Mouse (Mus musculus): ENCODE data around the gene Slc15a1. TPM values are rescaled to one million over a fixed set of nuclear protein-coding genes. Genes with fewer than 3 reads are reported as not detected.

The Slc15a1 gene
- polyA plus RNA-seq, 1 experiment from 2014 or later, result not detected

- no peak overlapping the region for H3K27ac ChIP-seq (ENCODE audit: low read length)
- no peaks in the 10 kb centered on the region for H3K9me3 ChIP-seq (replicated peaks; ENCODE audit: control insufficient read depth, low read length, poor library complexity, severe bottlenecking)
- 80% methylated on average over 1 of the region's 1 CpGs for WGBS
Observed at GRCm38 (mm10) chr14:121499769-121500168, 5.3 kb downstream of the Slc15a1 start.

GRCm38 (mm10) chr14:121497800-121498199 is 7.3 kb downstream of the Slc15a1 start:
- H3K9me3 ChIP-seq (replicated peaks; ENCODE audit: control insufficient read depth, low read length, poor library complexity, severe bottlenecking), result no peaks in the 10 kb centered on the region
- no peak overlapping the region for H3K4me3 ChIP-seq (ENCODE audit: low read depth, low read length)
- ATAC-seq, result no peak
- 90% methylated on average over 1 of the region's 1 CpGs for WGBS
- H3K27ac ChIP-seq (ENCODE audit: low read length), result no peak overlapping the region
- no peak overlapping the region for H3K9ac ChIP-seq (ENCODE audit: low read depth, low read length)
- no peaks in the 10 kb centered on the region for H3K27me3 ChIP-seq (ENCODE audit: control insufficient read depth, insufficient read depth, low read depth, low read length)
- no peak overlapping the region for H3K4me2 ChIP-seq (ENCODE audit: low read length)
- H3K4me1 ChIP-seq (ENCODE audit: control insufficient read depth, insufficient read depth, low read length), result no peaks in the 10 kb centered on the region
- H3K36me3 ChIP-seq (ENCODE audit: control insufficient read depth, insufficient read depth, low read length), result no peaks in the 10 kb centered on the region

More at GRCm38 (mm10) chr14:121499769-121500168, 5.3 kb downstream of the Slc15a1 start:
- no peak overlapping the region for H3K4me3 ChIP-seq (ENCODE audit: low read depth, low read length)
- peaks cover 5% of the 10 kb centered on the region for H3K27me3 ChIP-seq (ENCODE audit: control insufficient read depth, insufficient read depth, low read depth, low read length)
- no peaks in the 10 kb centered on the region for H3K36me3 ChIP-seq (ENCODE audit: control insufficient read depth, insufficient read depth, low read length)
- peaks cover 2% of the 10 kb centered on the region; the same call in 1 of the 2 replicates for H3K4me1 ChIP-seq (ENCODE audit: control insufficient read depth, insufficient read depth, low read length)
- no peak overlapping the region for H3K9ac ChIP-seq (ENCODE audit: low read depth, low read length)
- ATAC-seq, result no peak
- H3K4me2 ChIP-seq (ENCODE audit: low read length), result no peak overlapping the region

- no peak for ATAC-seq
- H3K4me3 ChIP-seq (ENCODE audit: low read depth, low read length), result no peak overlapping the region
- H3K4me2 ChIP-seq (ENCODE audit: low read length), result no peak overlapping the region
- WGBS, result 81% methylated on average over 4 of the region's 4 CpGs
- no peak overlapping the region for H3K27ac ChIP-seq (ENCODE audit: low read length)
- no peak overlapping the region for H3K9ac ChIP-seq (ENCODE audit: low read depth, low read length)
- H3K27me3 ChIP-seq (ENCODE audit: control insufficient read depth, insufficient read depth, low read depth, low read length), result no peaks in the 10 kb centered on the region
- H3K9me3 ChIP-seq (replicated peaks; ENCODE audit: control insufficient read depth, low read length, poor library complexity, severe bottlenecking), result no peaks in the 10 kb centered on the region
- H3K36me3 ChIP-seq (ENCODE audit: control insufficient read depth, insufficient read depth, low read length), result no peaks in the 10 kb centered on the region
- H3K4me1 ChIP-seq (ENCODE audit: control insufficient read depth, insufficient read depth, low read length), result no peaks in the 10 kb centered on the region
Observed at GRCm38 (mm10) chr14:121495741-121496140, 9.3 kb downstream of the Slc15a1 start.

GRCm38 (mm10) chr14:121495120-121495519 is 9.9 kb downstream of the Slc15a1 start:
- H3K27ac ChIP-seq (ENCODE audit: low read length), result no peak overlapping the region
- H3K9me3 ChIP-seq (replicated peaks; ENCODE audit: control insufficient read depth, low read length, poor library complexity, severe bottlenecking), result no peaks in the 10 kb centered on the region
- H3K27me3 ChIP-seq (ENCODE audit: control insufficient read depth, insufficient read depth, low read depth, low read length), result no peaks in the 10 kb centered on the region
- H3K4me2 ChIP-seq (ENCODE audit: low read length), result no peak overlapping the region
- no peak overlapping the region for H3K9ac ChIP-seq (ENCODE audit: low read depth, low read length)
- H3K4me1 ChIP-seq (ENCODE audit: control insufficient read depth, insufficient read depth, low read length), result no peaks in the 10 kb centered on the region
- WGBS, result 91% methylated on average over 2 of the region's 2 CpGs
- H3K36me3 ChIP-seq (ENCODE audit: control insufficient read depth, insufficient read depth, low read length), result no peaks in the 10 kb centered on the region
- no peak overlapping the region for H3K4me3 ChIP-seq (ENCODE audit: low read depth, low read length)
- no peak for ATAC-seq

GRCm38 (mm10) chr14:121494238-121494637 is 10.8 kb downstream of the Slc15a1 start:
- Histone ChIP-seq H3K27me3 (ENCODE audit: control insufficient read depth, insufficient read depth, low read depth, low read length) (no peaks in the 10 kb centered on the region), H3K27ac (ENCODE audit: low read length) (no peak overlapping the region), H3K9ac (ENCODE audit: low read depth, low read length) (no peak overlapping the region), H3K9me3 (replicated peaks; ENCODE audit: control insufficient read depth, low read length, poor library complexity, severe bottlenecking) (no peaks in the 10 kb centered on the region), H3K4me3 (ENCODE audit: low read depth, low read length) (no peak overlapping the region), H3K36me3 (ENCODE audit: control insufficient read depth, insufficient read depth, low read length) (no peaks in the 10 kb centered on the region), H3K4me1 (ENCODE audit: control insufficient read depth, insufficient read depth, low read length) (no peaks in the 10 kb centered on the region), H3K4me2 (ENCODE audit: low read length) (no peak overlapping the region)
- ATAC-seq, result no peak
- WGBS, result 61% methylated on average over 2 of the region's 2 CpGs

- H3K9me3 ChIP-seq (replicated peaks; ENCODE audit: control insufficient read depth, low read length, poor library complexity, severe bottlenecking), result no peaks in the 10 kb centered on the region
- ATAC-seq, result no peak
- H3K36me3 ChIP-seq (ENCODE audit: control insufficient read depth, insufficient read depth, low read length), result no peaks in the 10 kb centered on the region
- 80% methylated on average over 3 of the region's 3 CpGs for WGBS
- H3K27ac ChIP-seq (ENCODE audit: low read length), result no peak overlapping the region
- no peaks in the 10 kb centered on the region for H3K27me3 ChIP-seq (ENCODE audit: control insufficient read depth, insufficient read depth, low read depth, low read length)
- no peaks in the 10 kb centered on the region for H3K4me1 ChIP-seq (ENCODE audit: control insufficient read depth, insufficient read depth, low read length)
- H3K9ac ChIP-seq (ENCODE audit: low read depth, low read length), result no peak overlapping the region
- H3K4me3 ChIP-seq (ENCODE audit: low read depth, low read length), result no peak overlapping the region
- no peak overlapping the region for H3K4me2 ChIP-seq (ENCODE audit: low read length)
Observed at GRCm38 (mm10) chr14:121493712-121494111, 11.3 kb downstream of the Slc15a1 start.

- H3K4me2 ChIP-seq (ENCODE audit: low read length), result no peak overlapping the region
- no peak overlapping the region for H3K9ac ChIP-seq (ENCODE audit: low read depth, low read length)
- no peaks in the 10 kb centered on the region for H3K9me3 ChIP-seq (replicated peaks; ENCODE audit: control insufficient read depth, low read length, poor library complexity, severe bottlenecking)
- no peaks in the 10 kb centered on the region for H3K36me3 ChIP-seq (ENCODE audit: control insufficient read depth, insufficient read depth, low read length)
- H3K4me1 ChIP-seq (ENCODE audit: control insufficient read depth, insufficient read depth, low read length), result no peaks in the 10 kb centered on the region
- no peak for ATAC-seq
- no peaks in the 10 kb centered on the region for H3K27me3 ChIP-seq (ENCODE audit: control insufficient read depth, insufficient read depth, low read depth, low read length)
- 51% methylated on average over 8 of the region's 8 CpGs for WGBS
- no peak overlapping the region for H3K27ac ChIP-seq (ENCODE audit: low read length)
- no peak overlapping the region for H3K4me3 ChIP-seq (ENCODE audit: low read depth, low read length)
Observed at GRCm38 (mm10) chr14:121492328-121492727, 12.7 kb downstream of the Slc15a1 start.

- no peak overlapping the region for H3K4me2 ChIP-seq (ENCODE audit: low read length)
- no peaks in the 10 kb centered on the region for H3K9me3 ChIP-seq (replicated peaks; ENCODE audit: control insufficient read depth, low read length, poor library complexity, severe bottlenecking)
- no peak for ATAC-seq
- WGBS, result 90% methylated on average over 1 of the region's 1 CpGs
- H3K27me3 ChIP-seq (ENCODE audit: control insufficient read depth, insufficient read depth, low read depth, low read length), result no peaks in the 10 kb centered on the region
- no peaks in the 10 kb centered on the region for H3K4me1 ChIP-seq (ENCODE audit: control insufficient read depth, insufficient read depth, low read length)
- H3K9ac ChIP-seq (ENCODE audit: low read depth, low read length), result no peak overlapping the region
- H3K27ac ChIP-seq (ENCODE audit: low read length), result no peak overlapping the region
- H3K4me3 ChIP-seq (ENCODE audit: low read depth, low read length), result no peak overlapping the region
- no peaks in the 10 kb centered on the region for H3K36me3 ChIP-seq (ENCODE audit: control insufficient read depth, insufficient read depth, low read length)
Observed at GRCm38 (mm10) chr14:121485722-121486121, 19.3 kb downstream of the Slc15a1 start.

GRCm38 (mm10) chr14:121484436-121484835 is 20.6 kb downstream of the Slc15a1 start:
- Histone ChIP-seq H3K27me3 (ENCODE audit: control insufficient read depth, insufficient read depth, low read depth, low read length) (no peaks in the 10 kb centered on the region), H3K4me3 (ENCODE audit: low read depth, low read length) (no peak overlapping the region), H3K4me2 (ENCODE audit: low read length) (no peak overlapping the region), H3K9ac (ENCODE audit: low read depth, low read length) (no peak overlapping the region), H3K4me1 (ENCODE audit: control insufficient read depth, insufficient read depth, low read length) (no peaks in the 10 kb centered on the region), H3K27ac (ENCODE audit: low read length) (no peak overlapping the region), H3K9me3 (replicated peaks; ENCODE audit: control insufficient read depth, low read length, poor library complexity, severe bottlenecking) (no peaks in the 10 kb centered on the region), H3K36me3 (ENCODE audit: control insufficient read depth, insufficient read depth, low read length) (no peaks in the 10 kb centered on the region)
- ATAC-seq, result no peak
- 92% methylated on average over 3 of the region's 3 CpGs for WGBS
